Comparison of ENCODE assay signal across 26 mouse cellular contexts in genomic region chr13:74815753-74816152, GRCm38 (mm10).
"Had no signal": no experiment of that assay in that cellular context is flagged by ENCODE, and none has a peak within 500 bp of the region (broad histone marks: within the 10 kb centered on the region; RNA-seq: fewer than 3 reads in every experiment).

No protein-coding gene starts in this region.

- ATAC-seq: hindbrain, embryonic 16.5 days; inflammation-experienced regulatory T-cells, adult 6 months; intestine, embryonic 15.5 days; intestine, postnatal 0 days; liver, embryonic 12.5 days had no signal

- H3K27me3 ChIP-seq: heart, embryonic 12.5 days; hindbrain, embryonic 12.5 days; intestine, embryonic 15.5 days; kidney, embryonic 15.5 days; limb, embryonic 13.5 days; limb, embryonic 15.5 days; liver, embryonic 12.5 days had no signal

- H3K4me2 ChIP-seq: heart, embryonic 12.5 days; hindbrain, embryonic 12.5 days; hindbrain, embryonic 14.5 days; intestine, embryonic 15.5 days; kidney, embryonic 15.5 days; limb, embryonic 13.5 days; limb, embryonic 15.5 days; liver, embryonic 12.5 days had no signal

- H3K4me1 ChIP-seq: heart, embryonic 10.5 days; heart, embryonic 12.5 days; hindbrain, embryonic 10.5 days; hindbrain, embryonic 12.5 days; intestine, embryonic 15.5 days; kidney, embryonic 15.5 days; limb, embryonic 13.5 days; limb, embryonic 15.5 days; liver, embryonic 12.5 days had no signal

- H3K27ac ChIP-seq: heart, embryonic 10.5 days; hindbrain, embryonic 10.5 days; hindbrain, embryonic 12.5 days; hindbrain, embryonic 14.5 days; intestine, embryonic 15.5 days; kidney, embryonic 15.5 days; kidney, postnatal 0 days; limb, embryonic 13.5 days; limb, embryonic 15.5 days; liver, embryonic 12.5 days had no signal

- DNase-seq: gastrocnemius, postnatal 14 days; gastrocnemius, postnatal 36 days; heart, adult 18-20 months; heart, postnatal 10 days; heart, postnatal 4 days; kidney, adult 2 months; kidney, adult 9 months; kidney, postnatal 14 days; kidney, postnatal 36 days; layer of hippocampus, adult 9-11 months; layer of hippocampus, postnatal 36 days; left cerebral cortex, postnatal 4 days had no signal

- H3K9me3 ChIP-seq: heart, embryonic 10.5 days; heart, embryonic 12.5 days; hindbrain, embryonic 10.5 days; hindbrain, embryonic 12.5 days; intestine, embryonic 15.5 days; kidney, embryonic 15.5 days; limb, embryonic 13.5 days; limb, embryonic 15.5 days; liver, embryonic 12.5 days had no signal

- H3K4me3 ChIP-seq: heart, embryonic 10.5 days; heart, embryonic 12.5 days; hindbrain, embryonic 10.5 days; hindbrain, embryonic 12.5 days; intestine, embryonic 15.5 days; kidney, embryonic 15.5 days; limb, embryonic 13.5 days; limb, embryonic 15.5 days; liver, embryonic 12.5 days had no signal

- H3K36me3 ChIP-seq: heart, embryonic 10.5 days; heart, embryonic 12.5 days; hindbrain, embryonic 10.5 days; hindbrain, embryonic 12.5 days; intestine, embryonic 15.5 days; kidney, embryonic 15.5 days; limb, embryonic 13.5 days; limb, embryonic 15.5 days; liver, embryonic 12.5 days had no signal

- H3K9ac ChIP-seq: heart, embryonic 12.5 days; hindbrain, embryonic 12.5 days; hindbrain, embryonic 14.5 days; intestine, embryonic 15.5 days; kidney, embryonic 15.5 days; limb, embryonic 13.5 days; limb, embryonic 15.5 days; liver, embryonic 12.5 days had no signal
